Comparison of ENCODE assay signal across 9 mouse cellular contexts in genomic region chr4:118015636-118016035, GRCm38 (mm10).
A peak's percentile ranks its signal among the peaks of the same experiment; 100 is the strongest.
DNase-seq lines count a peak whose midpoint lies in the region; ATAC-seq and TF ChIP-seq lines count a peak whose summit lies in the region.
"Had no signal": no experiment of that assay in that cellular context is flagged by ENCODE, and none has a peak within 500 bp of the region (broad histone marks: within the 10 kb centered on the region; RNA-seq: fewer than 3 reads in every experiment).

No protein-coding gene starts in this region.

- no peak overlapping the region for H3K4me2 ChIP-seq in kidney, postnatal 0 days (ENCODE audit: low read length)
- no peak overlapping the region for H3K4me2 ChIP-seq in liver, postnatal 0 days (ENCODE audit: low read depth, low read length)

- no peak for TF ChIP-seq EP300 in liver, postnatal 0 days (IDR thresholded peaks at IDR 0.05; ENCODE audit: low read depth)

- 31% methylated on average over 6 of the region's 6 CpGs for WGBS in kidney, postnatal 0 days
- WGBS in liver, postnatal 0 days (ENCODE audit: insufficient replicate concordance): 63% methylated on average over 6 of the region's 6 CpGs

- 0 out of 2 replicates have a peak, but pooled peaks have one; percentile 52 for ATAC-seq in kidney, postnatal 0 days (replicated peaks; ENCODE audit: low FRiP score, low read depth)
- peak; percentile 99 for ATAC-seq in liver, postnatal 0 days
- no peak for ATAC-seq in megakaryocyte progenitor cell, adult 5-6 weeks (replicated peaks; ENCODE audit: poor library complexity)
- ATAC-seq: forebrain, embryonic 14.5 days had no signal

- no peak overlapping the region for H3K9ac ChIP-seq in kidney, postnatal 0 days (ENCODE audit: low read depth, low read length)
- no peak overlapping the region for H3K9ac ChIP-seq in liver, postnatal 0 days (replicated peaks)

- no peaks in the 10 kb centered on the region for H3K9me3 ChIP-seq in kidney, postnatal 0 days (replicated peaks; ENCODE audit: low read length)
- H3K9me3 ChIP-seq in liver, postnatal 0 days (ENCODE audit: low read length): no peaks in the 10 kb centered on the region

- no peak overlapping the region for H3K27ac ChIP-seq in kidney, postnatal 0 days
- no peak overlapping the region for H3K27ac ChIP-seq in liver, postnatal 0 days (ENCODE audit: low read depth)

- TF ChIP-seq CTCF in kidney, postnatal 0 days (IDR thresholded peaks at IDR 0.05; ENCODE audit: low read depth): no peak
- no peak for TF ChIP-seq CTCF in liver, postnatal 0 days (IDR thresholded peaks at IDR 0.05; ENCODE audit: low read depth)

- no peaks in the 10 kb centered on the region for H3K27me3 ChIP-seq in kidney, postnatal 0 days (ENCODE audit: insufficient read depth, low read length)
- no peaks in the 10 kb centered on the region for H3K27me3 ChIP-seq in liver, postnatal 0 days (ENCODE audit: insufficient read depth, low read length)

- H3K4me3 ChIP-seq in kidney, postnatal 0 days (replicated peaks; ENCODE audit: low read depth, low read length): no peak overlapping the region
- no peak overlapping the region for H3K4me3 ChIP-seq in liver, postnatal 0 days (ENCODE audit: low read depth, low read length)

- peak; percentile 24 for DNase-seq in kidney, postnatal 0 days (ENCODE audit: low spot score)
- no peak for DNase-seq in kidney, postnatal 14 days
- DNase-seq in ZHBTc4 (ENCODE audit: low read depth, low spot score): peak; percentile 31
- peak; percentile 70 for DNase-seq in cerebellum, adult 9-11 months
- peak; percentile 68 for DNase-seq in liver, postnatal 0 days
- DNase-seq in frontal cortex, postnatal 14 days (ENCODE audit: low spot score in 2 of 2): no peak
- DNase-seq: right cerebral cortex, postnatal 4 days had no signal

- no peaks in the 10 kb centered on the region for H3K36me3 ChIP-seq in kidney, postnatal 0 days (ENCODE audit: insufficient read depth, low read length)
- H3K36me3 ChIP-seq in liver, postnatal 0 days (replicated peaks; ENCODE audit: insufficient read depth, low read length): no peaks in the 10 kb centered on the region

- no peaks in the 10 kb centered on the region; the same call in 1 of the 2 replicates for H3K4me1 ChIP-seq in kidney, postnatal 0 days (replicated peaks; ENCODE audit: insufficient read depth, low read length)
- no peaks in the 10 kb centered on the region for H3K4me1 ChIP-seq in liver, postnatal 0 days (ENCODE audit: insufficient read depth)

Comparison
In these comparisons a context has a peak if more than half of its experiments do, and no peak if none do; other contexts are left out.
1. DNase-seq: peak in kidney, postnatal 0 days (single experiment), ZHBTc4 (single experiment), cerebellum, adult 9-11 months (single experiment) and liver, postnatal 0 days (single experiment); none in kidney, postnatal 14 days (single experiment) and frontal cortex, postnatal 14 days (0 of 2).